Mouse (Mus musculus) lung, postnatal 14 days (tissue): Measurements from ENCODE around the gene P4ha1.
"Not testable (repeated sequence)": the region's sequence is repeated elsewhere in the genome, so short reads cannot be mapped to it uniquely, and the experiment has no call there.

Experiments used
- DNase-seq: peaks from one replicate; pipeline ENCODE4 v3.0.0; 2021

P4ha1 gene

DNA sequence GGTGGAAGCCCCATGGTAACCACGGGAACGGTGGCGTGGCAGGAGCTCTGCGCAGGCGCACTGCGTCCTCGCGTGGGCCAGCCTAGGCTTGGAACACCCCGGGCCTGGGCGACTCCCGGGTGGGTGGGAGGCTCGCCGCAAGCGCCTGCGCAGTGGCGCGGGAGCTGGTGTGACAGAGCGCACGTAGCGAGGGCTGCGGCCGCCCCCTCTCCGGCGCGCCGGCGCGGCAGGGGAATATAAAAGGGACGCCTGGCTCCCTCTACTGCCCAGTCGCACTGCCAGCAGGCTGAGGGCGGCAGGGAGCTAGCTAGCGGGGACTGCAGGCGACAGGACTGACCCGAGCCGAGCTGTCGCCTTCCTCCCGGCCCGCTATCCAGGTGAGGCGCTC is at the start of gene P4ha1:
Gene P4ha1, plus strand, starts transcription at position 197 of the 388 bp plus-strand sequence.
- DNase-seq, result peak; percentile 99

DNA sequence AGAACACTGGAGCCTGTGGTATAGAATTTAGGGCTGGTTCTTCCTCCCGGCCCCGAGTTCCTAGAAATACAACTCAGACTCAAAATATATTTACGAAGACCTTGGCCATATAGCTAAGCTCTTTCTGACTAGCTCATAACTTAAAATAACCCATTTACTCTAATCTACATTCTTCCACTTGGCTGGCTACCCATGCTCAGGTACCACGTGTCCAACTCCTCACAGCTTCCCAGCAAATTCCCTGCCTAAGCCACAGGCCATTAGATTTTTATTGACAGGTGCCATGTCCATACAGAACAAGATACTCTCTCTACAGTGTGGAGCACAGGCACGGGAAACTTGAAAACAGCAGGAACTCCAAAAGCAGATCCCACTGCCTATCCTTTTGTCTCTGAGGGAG is 47.4 kb upstream of the P4ha1 start:
- no peak for DNase-seq

DNA sequence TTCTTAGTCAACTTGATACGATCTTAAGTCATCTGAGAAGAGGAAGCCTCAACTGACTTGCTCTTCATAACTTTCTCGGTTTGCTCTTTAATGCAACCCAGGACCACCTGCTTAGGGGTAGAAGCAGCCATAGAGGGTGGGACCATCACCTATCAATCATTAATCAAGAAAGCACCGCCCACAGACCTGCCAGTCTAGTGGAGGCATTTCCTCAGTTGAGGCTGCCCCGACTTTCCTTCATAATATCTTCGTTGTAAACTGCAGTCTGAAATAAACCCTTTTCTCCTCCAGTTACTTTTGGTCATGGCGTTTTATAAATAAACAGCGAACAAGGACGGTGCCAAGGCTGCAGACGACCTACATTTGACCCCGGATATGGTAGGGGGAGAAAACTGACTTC is 46.0 kb upstream of the P4ha1 start:
- no peak for DNase-seq

DNA sequence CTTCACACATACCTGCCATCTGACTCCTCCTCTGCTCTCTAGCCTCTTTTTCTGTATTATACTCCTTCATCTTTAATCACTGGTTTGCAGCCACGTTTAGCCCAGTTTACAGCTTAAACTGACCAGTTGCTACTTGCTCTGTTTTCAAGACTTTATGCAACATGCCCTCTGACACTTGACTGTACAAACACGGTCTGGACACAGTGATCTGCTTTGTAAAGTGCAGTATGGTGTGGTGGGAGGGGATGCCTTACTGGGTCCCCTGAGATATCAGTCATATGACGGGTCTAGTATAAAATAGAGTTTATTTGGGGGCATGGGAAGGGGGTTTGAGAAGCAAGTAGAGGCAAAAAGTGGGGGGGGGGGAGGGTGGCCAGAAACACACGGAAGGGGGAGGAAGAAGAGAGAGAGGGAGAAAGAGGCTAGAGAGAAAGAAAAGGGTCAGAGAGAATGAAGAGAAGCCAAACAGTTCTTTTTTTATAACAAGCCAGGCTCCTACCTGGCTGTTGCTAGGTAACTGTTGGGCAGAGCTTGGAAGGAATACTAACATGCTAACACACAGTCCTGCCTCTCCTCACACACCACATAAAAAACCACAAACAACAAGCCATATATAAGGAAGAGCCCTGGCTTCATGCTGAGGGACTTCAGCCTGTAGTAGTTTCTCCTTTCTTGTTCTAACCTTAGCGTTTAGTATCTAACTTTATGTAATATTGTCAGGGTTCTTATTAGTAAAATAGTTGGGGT is 45.2 kb upstream of the P4ha1 start:
- no peak for DNase-seq

DNA sequence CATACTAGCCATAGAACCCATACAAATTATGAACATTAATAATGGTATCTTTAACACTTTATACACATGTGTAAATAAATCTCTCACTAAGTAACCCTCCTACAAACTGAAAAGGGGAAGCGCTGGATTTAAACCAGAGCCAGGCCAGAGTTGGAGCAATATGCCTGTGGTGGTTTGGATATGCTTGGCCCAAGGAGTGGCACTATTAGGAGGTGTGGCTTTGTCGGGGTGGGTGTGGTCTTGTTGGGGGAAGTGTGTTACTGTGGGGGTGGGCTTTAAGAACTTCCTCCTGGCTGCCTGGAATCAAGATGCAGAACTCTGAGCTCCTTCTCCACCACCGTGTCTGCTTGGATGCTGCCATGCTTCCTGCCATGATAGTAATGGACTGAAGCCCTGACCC is 39.9 kb upstream of the P4ha1 start:
- DNase-seq, result no peak

DNA sequence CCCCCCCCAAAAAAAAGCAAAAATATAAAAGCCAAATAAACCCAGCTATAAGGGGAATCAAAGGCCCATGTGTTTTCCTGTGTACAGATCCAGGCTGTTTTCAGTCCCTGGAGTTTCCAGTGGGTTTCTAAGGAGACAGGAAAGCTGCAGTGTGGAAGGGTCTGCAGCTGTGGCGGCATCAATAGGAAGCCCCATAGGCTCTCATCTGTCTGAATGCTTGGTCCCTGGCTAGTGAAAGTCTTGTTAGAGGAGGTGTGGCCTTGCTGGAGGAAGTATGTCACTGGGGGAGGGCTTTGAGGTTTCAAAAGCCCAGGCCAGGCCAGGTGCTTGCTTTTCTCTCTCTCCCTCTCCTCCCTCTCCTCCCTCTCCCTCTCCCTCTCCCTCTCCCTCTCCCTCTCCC is 39.3 kb upstream of the P4ha1 start:
- no peak for DNase-seq

DNA sequence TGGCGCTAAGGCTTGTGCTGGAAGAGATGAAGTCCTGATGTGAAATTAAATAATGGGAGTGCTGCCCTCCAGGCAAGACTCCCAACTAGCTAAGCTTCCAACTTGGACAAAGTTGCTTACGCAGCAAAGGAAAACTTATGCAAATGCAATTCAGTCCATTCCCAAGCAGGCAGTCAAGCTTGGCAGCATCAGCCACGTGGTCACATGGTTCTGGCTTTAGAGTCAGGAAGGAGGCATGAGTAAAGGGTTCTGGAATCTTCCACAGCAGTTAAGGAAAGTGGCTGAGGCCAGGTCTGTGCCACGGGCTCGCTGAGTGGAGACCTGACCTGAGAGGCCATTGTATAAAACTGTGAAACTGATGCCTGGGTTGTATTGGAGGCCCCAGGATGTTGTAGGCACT is 37.6 kb upstream of the P4ha1 start:
- no peak for DNase-seq

DNA sequence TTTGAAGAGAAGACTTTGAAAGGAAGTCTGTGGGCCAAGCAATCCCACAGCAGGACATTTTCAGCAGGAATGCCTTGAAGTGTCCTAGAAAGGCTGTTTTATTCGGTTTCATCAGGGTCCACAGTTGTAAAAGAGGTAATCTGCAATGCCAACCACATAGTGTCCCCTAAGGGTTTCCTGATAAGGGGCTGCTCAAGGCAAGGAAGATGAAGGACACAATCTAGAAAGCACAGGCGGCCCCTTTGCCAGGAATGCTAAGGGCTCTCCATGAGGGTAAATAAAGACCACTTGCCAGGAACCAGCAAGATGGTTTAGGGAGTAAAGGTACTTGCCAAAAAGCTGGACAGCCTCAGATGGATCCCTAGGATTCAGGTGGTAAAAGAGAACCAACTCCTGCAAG is 35.8 kb upstream of the P4ha1 start:
- DNase-seq, result no peak

DNA sequence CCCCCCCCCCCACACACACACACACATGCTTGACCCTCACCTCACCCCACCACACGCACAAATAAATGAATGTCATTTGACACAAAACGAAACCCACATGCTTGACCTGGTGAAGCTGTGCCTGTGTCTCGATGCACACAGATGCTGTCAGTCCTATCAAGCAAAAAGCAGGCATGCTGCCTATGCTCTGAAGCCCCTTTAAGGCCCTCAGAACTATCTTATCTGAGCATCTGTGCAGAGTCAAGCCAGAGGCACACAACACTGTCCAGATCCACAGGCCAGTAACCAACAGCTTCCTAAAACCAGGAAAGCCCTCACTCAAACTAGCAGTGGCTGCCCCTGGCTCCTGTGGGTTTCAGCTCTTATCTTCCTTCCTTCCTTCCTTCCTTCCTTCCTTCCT is 35.4 kb upstream of the P4ha1 start:
- DNase-seq, result no peak

DNA sequence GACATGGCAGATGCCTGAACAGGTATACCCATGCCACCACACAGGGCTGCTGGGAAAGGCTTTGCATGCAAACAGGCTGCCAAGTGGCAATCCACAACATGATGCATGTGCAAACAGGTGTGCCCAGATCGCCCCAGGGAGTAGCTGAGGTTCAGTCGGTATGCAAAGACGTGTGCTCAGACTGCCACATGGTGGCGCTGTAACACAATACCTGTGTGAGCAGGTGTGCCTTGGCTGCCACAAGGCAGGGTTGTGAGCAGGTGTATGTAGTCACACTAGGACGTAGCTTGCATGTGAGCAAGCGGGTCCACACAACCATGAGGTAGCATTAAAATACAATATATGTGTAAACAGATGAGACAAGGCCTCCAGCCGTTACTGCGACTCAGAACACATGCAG is 34.0 kb upstream of the P4ha1 start:
- peak; percentile 35 for DNase-seq

DNA sequence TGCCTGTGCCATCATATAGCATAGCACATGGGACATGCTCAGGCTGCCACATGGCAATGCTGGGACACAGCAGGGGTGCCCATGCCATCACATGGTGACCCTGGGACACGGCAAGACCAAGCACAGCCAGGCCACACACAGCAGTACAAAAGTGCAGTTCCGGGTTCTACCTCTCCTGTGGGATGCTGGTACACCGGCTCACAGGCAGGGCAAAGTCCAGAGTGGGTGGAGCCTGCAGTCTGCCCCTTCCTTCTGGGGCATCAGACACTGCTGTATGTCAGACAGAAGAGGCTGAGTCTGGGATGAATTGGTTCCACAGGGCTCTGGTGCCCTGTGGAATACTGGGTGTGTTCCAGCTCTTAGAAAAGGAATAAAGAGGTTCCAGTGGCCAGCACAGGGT is 31.6 kb upstream of the P4ha1 start:
- no peak for DNase-seq

DNA sequence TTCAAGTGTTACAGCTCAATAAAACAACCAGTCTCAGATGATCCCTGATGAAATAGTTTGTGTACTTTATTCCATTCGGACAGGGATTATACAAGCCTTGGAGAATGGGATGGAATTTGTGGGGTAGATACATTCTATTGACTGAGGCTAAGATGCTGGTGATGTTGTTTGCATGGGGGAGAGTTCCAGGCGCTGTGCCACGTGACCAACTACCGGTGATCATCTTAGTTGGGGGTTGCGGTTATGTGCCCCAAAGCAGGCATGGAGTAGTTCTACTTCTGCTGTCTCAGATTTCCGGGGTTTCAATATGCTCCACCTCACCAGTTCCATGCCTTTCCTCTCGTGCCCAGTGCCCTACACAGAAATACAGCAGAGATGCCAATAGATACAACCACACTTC is 31.0 kb upstream of the P4ha1 start:
- DNase-seq, result no peak

DNA sequence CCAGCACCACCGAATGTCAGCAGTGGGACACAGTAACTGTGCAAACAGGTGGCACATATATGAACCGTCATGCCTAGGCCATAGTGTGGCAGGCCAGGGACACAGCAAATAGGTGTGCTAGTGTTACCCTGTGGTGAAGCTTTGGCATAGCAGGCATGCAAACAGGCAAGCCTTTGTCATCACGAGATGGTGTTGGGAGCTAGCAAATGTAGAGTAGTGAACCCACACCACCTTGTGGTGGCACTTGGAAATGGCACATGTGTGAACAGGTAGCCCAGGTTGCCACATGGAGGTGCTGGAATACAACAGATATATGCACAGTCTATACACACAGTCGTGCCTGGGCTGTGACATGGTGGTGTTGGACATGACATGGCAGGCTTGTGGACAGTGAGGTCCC is 30.5 kb upstream of the P4ha1 start:
- DNase-seq, result peak; percentile 85

DNA sequence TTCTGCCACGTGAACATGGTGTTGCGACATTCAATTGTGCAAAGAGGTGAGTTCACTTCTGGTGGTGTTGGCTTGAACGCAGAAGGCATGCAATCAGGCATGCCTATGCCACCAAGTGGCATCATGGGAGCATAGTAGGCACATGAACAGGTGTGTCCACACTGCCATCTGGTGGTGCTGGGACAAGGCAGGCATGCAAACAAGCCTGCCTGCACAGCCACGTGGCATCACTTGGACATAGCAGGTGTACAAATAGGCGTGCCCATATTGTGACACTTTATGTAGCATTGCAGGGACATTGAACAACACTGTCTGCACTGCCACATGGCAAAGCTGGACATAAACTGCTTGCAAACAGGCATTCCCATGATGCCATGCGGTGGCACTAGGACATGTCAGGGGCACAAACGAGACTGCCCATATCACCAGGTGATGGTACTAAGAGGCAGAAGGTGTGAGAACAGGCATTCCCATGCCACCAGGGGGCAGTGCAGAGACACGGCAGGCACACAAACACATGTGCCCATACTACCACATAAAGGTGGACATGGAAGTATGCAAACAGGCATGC is 27.8 kb upstream of the P4ha1 start:
- DNase-seq, result peak; percentile 76

DNA sequence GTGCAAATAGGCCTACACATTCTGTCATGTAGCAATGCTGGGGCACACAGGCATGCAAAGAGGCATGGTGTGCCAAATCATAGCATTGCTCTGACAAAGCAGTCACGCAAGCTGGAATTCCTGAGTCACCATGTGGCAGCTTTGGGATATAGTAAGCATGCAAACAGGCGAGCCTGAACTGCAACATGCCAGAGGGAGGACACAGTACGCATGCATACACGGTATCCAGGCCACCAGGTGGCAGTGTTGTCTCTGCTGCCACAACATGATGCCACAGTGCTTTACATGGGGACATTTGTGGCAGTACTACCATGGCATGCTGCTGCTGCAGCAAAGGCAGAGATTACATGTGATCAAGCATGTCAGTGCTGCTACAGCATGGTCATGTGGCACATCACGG is 26.8 kb upstream of the P4ha1 start:
- DNase-seq, result peak; percentile 87

DNA sequence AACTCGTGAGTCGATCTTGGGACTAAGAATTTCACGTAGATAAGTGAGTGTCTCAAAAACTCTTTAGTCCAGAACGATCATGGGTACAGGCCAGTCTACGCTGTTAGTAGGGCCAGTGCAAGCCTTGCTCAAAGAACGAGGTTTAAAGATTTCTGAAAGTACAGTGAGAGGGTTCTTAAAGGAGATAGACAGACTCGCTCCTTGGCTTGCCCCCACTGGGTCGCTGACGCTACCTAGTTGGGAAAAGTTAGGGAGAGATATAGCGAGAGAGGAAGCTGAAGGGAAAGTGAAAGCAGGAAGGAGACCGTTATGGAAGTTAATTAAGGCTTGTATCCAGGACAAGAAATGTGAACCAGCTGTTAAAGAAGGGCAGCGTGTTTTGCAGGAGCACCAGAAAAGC is 20.4 kb upstream of the P4ha1 start:
- DNase-seq, result not testable (repeated sequence)

DNA sequence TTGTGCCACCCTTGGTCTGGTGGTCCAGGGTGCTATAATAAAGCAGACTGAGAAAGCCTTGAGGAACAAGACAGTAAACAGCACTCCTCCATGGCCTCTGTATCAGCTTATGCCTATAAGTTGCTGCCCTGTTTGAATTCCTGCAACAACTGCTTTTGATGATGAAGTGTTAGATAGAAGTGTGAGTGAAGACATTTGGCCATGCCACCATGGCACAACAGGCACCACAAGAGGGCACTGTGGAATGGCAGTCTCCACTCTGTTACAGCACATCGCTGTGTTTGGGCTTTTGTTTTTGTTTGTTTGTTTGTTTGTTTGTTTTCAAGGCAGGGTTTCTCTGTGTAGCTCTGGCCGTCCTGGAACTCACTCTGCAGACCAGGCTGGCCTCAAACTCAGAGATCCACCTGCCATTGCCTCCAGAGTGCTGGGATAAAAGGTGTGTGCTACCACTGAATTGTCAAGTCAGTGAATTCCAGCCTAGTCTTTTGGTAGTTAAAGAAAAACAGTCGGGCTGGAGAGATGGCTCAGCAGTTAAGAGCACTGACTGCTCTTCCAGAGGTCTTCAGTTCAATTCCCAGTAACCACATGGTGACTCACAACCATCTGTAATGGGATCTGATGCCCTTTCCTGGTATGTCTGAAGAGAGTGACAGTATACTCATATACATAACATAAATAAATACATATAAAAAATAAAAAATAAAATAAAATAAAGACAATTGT is 13.9 kb upstream of the P4ha1 start:
- peak; percentile 64 for DNase-seq

DNA sequence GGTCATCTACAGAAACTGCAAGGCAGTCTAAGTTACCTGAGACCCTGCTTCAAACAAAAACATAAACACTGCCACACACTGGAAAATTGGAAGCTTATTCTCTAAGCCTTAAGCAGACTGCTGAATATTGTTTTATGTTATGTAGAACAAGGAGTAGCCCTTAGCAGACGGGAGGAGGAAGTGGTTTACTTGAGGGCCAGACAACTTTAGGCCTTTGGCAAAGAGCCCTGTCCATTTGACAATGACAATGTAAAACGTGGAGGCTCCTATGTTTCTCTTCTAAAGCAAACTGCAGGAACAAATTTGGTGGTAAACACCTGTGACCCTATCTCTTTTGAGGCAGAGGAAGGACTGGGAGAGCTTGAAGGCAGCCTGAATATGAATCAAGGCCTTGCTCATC is 13.0 kb upstream of the P4ha1 start:
- DNase-seq, result no peak

DNA sequence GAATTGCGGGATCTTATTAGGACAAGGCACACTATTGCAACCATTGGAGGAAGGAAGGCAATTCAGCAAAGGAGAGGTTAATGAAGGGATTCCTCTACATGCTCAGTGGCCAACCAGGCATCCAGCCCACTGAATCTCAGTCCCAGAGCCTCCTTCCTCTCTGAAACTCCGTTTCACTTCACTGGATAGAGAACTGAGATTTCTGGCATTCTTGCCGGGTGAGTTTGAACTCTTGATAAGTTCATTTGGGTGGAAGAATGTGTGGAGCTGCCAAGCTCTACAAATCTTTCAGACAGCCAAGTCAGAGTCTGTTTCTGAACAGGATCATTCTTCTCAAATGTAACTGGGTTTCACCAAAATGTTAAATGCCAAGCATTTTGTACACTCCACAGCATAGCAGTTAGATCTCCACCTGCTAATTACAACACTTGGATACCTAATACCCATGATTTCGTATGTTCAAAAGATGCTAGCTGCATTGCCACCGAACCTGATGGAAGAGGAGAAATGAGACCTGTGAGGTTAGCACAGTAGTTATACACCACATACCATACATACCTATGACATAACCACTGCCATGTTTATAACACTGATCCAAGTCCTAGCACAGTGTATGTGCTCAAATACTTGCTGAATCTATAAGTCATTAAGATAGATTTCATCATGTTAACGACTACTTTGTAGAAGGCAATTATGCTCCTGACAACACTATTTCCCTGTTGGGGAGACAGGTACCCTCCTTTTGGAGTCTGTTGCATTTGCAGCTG is 12.2 kb upstream of the P4ha1 start:
- peak; percentile 61 for DNase-seq

DNA sequence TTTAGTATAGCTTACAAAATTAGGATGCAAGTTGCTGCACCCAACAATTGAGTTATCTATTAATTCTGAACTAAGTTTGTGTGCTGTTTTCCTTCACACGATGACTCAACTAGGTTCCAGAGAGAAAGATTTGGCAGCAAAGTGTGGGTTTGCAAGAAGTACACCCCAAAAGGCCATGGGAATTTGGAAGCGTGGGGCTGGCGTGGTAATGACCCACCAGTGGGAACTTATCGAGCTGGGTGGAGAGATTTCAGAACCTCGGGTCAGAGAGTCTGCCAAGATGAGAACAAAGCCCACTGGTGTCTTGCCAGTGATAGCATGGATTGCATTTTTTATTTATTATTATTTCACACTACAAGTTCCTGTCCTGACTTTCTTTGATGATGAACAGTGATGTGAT is 11.2 kb upstream of the P4ha1 start:
- DNase-seq, result no peak

DNA sequence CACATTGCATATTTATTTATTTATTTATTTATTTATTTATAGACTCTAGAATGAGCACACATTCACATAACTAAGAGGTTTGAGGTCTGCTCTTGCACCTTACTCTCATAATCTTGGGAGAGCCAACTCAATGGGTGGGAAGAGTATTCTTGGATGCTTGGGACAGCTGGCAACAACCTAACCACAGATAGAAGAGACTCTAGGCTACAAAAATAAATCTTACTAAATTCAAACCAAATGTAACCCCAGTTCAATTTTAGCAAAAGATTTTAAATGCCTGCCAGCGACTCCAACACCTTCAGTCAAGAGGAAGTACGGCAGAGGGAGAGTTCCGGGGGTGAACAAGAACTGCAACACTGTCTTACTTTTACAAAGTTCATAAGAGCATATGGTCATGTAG is 2.0 kb upstream of the P4ha1 start:
- no peak for DNase-seq

DNA sequence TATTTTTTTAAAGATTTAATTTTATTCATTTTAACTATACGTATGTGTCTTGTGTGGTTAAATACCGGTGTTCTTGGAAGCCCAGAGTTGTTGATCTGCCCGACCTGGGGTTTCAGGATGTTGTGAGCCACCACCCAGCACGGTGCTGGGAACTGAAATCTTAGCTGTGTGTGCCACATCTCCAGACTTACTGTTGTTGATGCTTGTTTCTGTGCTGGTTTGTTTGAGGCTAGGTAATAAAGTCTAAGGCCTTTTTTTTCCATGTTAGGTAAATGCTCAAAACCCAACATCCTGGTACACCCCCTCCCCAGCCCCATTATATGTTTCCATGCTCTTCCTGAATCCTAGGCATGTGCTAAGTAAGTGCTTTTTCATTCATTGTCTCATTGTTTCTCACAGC is 825 bp upstream of the P4ha1 start:
- DNase-seq, result no peak

DNA sequence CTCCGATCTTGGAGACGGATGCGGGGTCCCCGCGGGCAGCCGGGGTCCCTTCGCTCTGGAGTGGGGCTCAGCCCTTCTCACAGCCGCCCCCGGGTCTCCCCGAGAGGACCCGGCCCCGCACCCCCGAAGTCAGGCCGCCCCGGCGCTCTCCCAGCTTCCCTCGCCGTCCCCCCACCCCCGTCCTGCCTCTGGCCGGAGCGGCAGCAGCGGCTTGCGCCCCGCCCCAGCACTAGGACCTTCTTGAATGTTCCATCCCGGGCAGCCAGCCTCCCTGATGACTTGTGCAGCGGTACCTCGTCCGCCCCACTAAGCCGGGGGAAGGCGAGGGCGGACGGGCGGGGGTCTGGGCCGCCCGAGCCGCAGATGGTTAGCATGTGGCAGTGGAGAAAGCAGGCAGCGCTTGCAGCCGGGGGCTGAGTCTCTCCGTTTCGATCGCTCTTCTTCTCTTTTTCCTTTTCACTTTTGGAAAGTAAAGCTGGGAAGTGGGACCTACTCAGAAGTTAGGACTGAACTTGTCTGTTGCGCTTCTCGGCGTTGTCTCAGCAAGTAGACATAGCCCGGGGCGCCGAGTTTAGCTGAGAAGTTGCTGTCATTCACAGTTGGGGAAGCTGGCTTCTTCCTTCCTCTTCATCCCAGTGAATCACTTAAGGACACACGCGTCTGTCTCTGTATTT is 529 bp downstream of the P4ha1 start:
- DNase-seq, result peak; percentile 79
